ENCODE assay signal across 10 mouse cellular contexts in the genomic region with DNA sequence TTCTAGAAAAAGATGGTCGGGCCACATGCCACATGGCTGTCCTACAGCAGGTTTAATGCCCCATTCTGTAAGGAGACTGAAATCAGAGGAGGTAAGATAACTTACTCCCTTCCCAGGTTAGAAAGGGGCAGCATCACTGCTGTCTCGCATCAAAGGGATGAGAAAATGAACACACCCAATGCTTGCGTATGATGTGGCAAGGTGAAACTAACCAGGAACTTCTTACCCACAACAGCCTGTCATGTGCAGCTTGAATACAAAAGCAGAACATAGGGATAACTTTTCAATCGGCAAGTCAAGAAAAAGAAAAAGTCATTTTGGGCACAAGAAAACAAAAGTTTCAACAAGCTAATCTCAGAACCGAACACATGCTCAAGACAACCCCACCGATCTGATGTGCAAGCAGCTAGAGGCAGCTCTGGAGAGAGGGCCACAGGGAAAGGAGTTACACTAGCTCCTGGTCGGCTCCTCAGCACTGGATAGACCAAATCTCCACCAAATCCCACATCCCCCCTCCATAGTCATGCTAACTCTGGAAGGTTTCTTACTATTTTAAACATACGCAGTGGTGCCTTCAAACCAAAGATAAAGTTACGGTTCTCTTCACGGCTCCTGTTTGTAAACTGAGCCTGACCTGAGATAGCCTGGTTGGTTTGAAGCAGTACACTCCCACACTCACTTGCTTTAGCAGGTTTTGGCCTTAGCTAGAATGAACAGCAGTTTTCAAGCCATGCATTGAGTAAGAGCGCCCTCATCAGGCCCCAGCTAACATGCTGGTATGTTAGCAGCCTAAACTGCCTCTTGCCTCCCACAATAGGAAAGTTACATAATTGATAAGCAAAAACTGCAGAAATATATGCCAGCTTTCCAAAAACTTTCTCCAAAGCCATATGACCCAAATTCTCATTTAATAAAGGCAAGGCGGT. TPM values are rescaled to one million over a fixed set of nuclear protein-coding genes. Genes with fewer than 3 reads are reported as not detected.
DNase-seq lines count a peak whose midpoint lies in the region; ATAC-seq and TF ChIP-seq lines count a peak whose summit lies in the region.
"Had no signal": no experiment of that assay in that cellular context is flagged by ENCODE, and none has a peak within 500 bp of the region (broad histone marks: within the 10 kb centered on the region; RNA-seq: fewer than 3 reads in every experiment).

No protein-coding gene starts in this region.

- H3K36me3 ChIP-seq in liver, embryonic 12.5 days: no peaks in the 10 kb centered on the region

- H3K9ac ChIP-seq in liver, embryonic 12.5 days: no peak overlapping the region

- H3K4me2 ChIP-seq in liver, embryonic 12.5 days: no peak overlapping the region

- H3K9me3 ChIP-seq in liver, embryonic 12.5 days (replicated peaks): no peaks in the 10 kb centered on the region
- H3K9me3 ChIP-seq: megakaryocyte, embryonic 14.5 days had no signal

- peak; percentile 19 for DNase-seq in liver
- DNase-seq in cerebellum, adult 9-11 months: peak; percentile 60
- DNase-seq in frontal cortex, postnatal 14 days (ENCODE audit: low spot score in 2 of 2): peak; percentile 61 to 70
- DNase-seq in layer of hippocampus, adult 2 months (ENCODE audit: low spot score in 2 of 2): peak; percentile 71 to 84
- peak; percentile 16 for DNase-seq in lung, postnatal 14 days
- DNase-seq in right cerebral cortex, postnatal 10 days (ENCODE audit: low spot score in 2 of 2): peak; percentile 87 to 88

- 56% methylated on average over 12 of the region's 12 CpGs for WGBS in liver, embryonic 12.5 days (ENCODE audit: insufficient replicate concordance)

- H3K27me3 ChIP-seq in liver, embryonic 12.5 days (replicated peaks): no peaks in the 10 kb centered on the region
- H3K27me3 ChIP-seq: megakaryocyte, embryonic 14.5 days had no signal

- ATAC-seq in liver, embryonic 12.5 days: no peak
- no peak for ATAC-seq in inflammation-experienced regulatory T-cells, adult 6 months

- no peak overlapping the region for H3K4me3 ChIP-seq in liver, embryonic 12.5 days
- no peak overlapping the region for H3K4me3 ChIP-seq in layer of hippocampus, adult 2 months
- H3K4me3 ChIP-seq: megakaryocyte, embryonic 14.5 days had no signal

- no peaks in the 10 kb centered on the region for H3K4me1 ChIP-seq in liver, embryonic 12.5 days
- H3K4me1 ChIP-seq: megakaryocyte, embryonic 14.5 days had no signal

- peak; percentile 91 for TF ChIP-seq CTCF in layer of hippocampus, adult 2 months (conservative IDR thresholded peaks at IDR 0.05)

- no peak overlapping the region for H3K27ac ChIP-seq in liver, embryonic 12.5 days
- H3K27ac ChIP-seq in layer of hippocampus, adult 2 months: no peak overlapping the region

RNA-seq across cellular contexts. Expression of a gene that starts 14.3 kb away (rescaled TPM):
- not detected in 2 replicates for polyA plus RNA-seq in liver, embryonic 12.5 days (2016; fragmentation: Nextera tagmentation; extraction: Ambion mirVana)
- total RNA-seq in layer of hippocampus, adult 2 months (2021): 1 to 10 TPM; 1.4 to 1.6 TPM
- polyA plus RNA-seq in inflammation-experienced regulatory T-cells, adult 6 months (2017; shearing (Covaris generic)): not detected
- total RNA-seq: common myeloid progenitor, adult 5-6 weeks had no signal

Comparison
In these comparisons a context has a peak if more than half of its experiments do, and no peak if none do; other contexts are left out.
1. DNase-seq: peak in every context shown above with its lines; median percentile 88 in right cerebral cortex, postnatal 10 days; 78 in layer of hippocampus, adult 2 months; 66 in frontal cortex, postnatal 14 days; 60 in cerebellum, adult 9-11 months; 19 in liver; 16 in lung, postnatal 14 days.